Mouse (Mus musculus) forebrain, embryonic 14.5 days (tissue): ENCODE measurements around the gene Galntl5. TPM values are rescaled to one million over a fixed set of nuclear protein-coding genes. Genes with fewer than 3 reads are reported as not detected.

Source experiments
- ATAC-seq: fragments of 200-750 bp; cut with Nextera tagmentation; 2 replicates; pipeline ENCODE4 v1.8.0; 2017; ENCODE audit warnings: mild to moderate bottlenecking, moderate library complexity
- DNase-seq: peaks from one replicate; pipeline ENCODE4 v3.0.0-alpha.2; 2015; ENCODE audit warnings: low spot score
- H3K27ac ChIP-seq: fragments of 300-500 bp; sonication (generic); 2 replicates; pipeline ENCODE4 v1.5.1; 2014; ENCODE audit warnings: low read depth, mild to moderate bottlenecking, control low read depth, low read length, moderate library complexity
- H3K27me3 ChIP-seq: fragments of 300-500 bp; sonication (generic); replicated peaks from 2 replicates; pipeline ENCODE4 v1.6.1; 2014; ENCODE audit warnings: low read length, control low read depth, mixed read lengths; ENCODE audit not compliant: control insufficient read depth, insufficient read depth
- H3K36me3 ChIP-seq: fragments of 300-500 bp; sonication (generic); 2 replicates; pipeline ENCODE4 v1.6.1; 2014; ENCODE audit warnings: low read length, control low read depth; ENCODE audit not compliant: control insufficient read depth, insufficient read depth
- H3K4me1 ChIP-seq: fragments of 300-500 bp; sonication (generic); 2 replicates; pipeline ENCODE4 v1.6.1; 2014; ENCODE audit warnings: antibody characterized with exemption, low read length, control low read depth; ENCODE audit not compliant: control insufficient read depth, insufficient read depth
- H3K4me2 ChIP-seq: fragments of 300-500 bp; sonication (generic); 2 replicates; pipeline ENCODE4 v1.6.1; 2014; ENCODE audit warnings: mild to moderate bottlenecking, control low read depth, low read length
- H3K4me3 ChIP-seq: fragments of 300-500 bp; sonication (generic); 2 replicates; pipeline ENCODE4 v1.5.1; 2014; ENCODE audit warnings: low read depth, low read length, control low read depth
- H3K9ac ChIP-seq: fragments of 300-500 bp; sonication (generic); 2 replicates; pipeline ENCODE4 v1.6.1; 2014; ENCODE audit warnings: mild to moderate bottlenecking, low read length, control low read depth, moderate library complexity
- H3K9me3 ChIP-seq: fragments of 300-500 bp; sonication (generic); replicated peaks from 2 replicates; pipeline ENCODE4 v1.6.1; 2016; ENCODE audit warnings: low read length, control low read depth, mixed read lengths; ENCODE audit not compliant: control insufficient read depth
- WGBS: fragments of 180-500 bp; shearing (Covaris S2); extraction: QIAGEN DNeasy Blood & Tissue Kit; methylation state at CpG from one replicate; pipeline ENCODE4 v1.1.7; 2014; 5-methylcytosine and 5-hydroxymethylcytosine counted together
- polyA plus RNA-seq: library from polyadenylated mRNA; unstranded; fragments of >200 nt; fragmentation: Nextera tagmentation; extraction: Ambion mirVana; gene quantifications from 2 replicates; pipeline ENCODE4 v1.2.1, GENCODE M21; 2014

Gene Galntl5
- not detected in 2 replicates for polyA plus RNA-seq

- H3K9ac ChIP-seq, result no peak within 1 kb of the TSS
- no peak within 1 kb of the TSS for H3K27ac ChIP-seq
- no peaks in the 10 kb centered on the region for H3K4me1 ChIP-seq
- H3K9me3 ChIP-seq, result no peaks in the 10 kb centered on the region
- no peaks in the 10 kb centered on the region for H3K27me3 ChIP-seq
- DNase-seq (no peak), ATAC-seq (no peak)
- H3K4me3 ChIP-seq, result no peak within 1 kb of the TSS
- no peaks in the 10 kb centered on the region for H3K36me3 ChIP-seq
- H3K4me2 ChIP-seq, result no peak within 1 kb of the TSS
- WGBS, result 94% methylated on average over 1 of the region's 1 CpGs
Measured at GRCm38 (mm10) chr5:25181004-25181531, at the start of gene Galntl5. Gene Galntl5, plus strand, starts transcription at chr5:25181460.

GRCm38 (mm10) chr5:25146705-25147104 is 34.6 kb upstream of the Galntl5 start:
- Histone ChIP-seq H3K4me2 (no peak overlapping the region), H3K27ac (no peak overlapping the region), H3K27me3 (no peaks in the 10 kb centered on the region), H3K9me3 (no peaks in the 10 kb centered on the region), H3K4me1 (no peaks in the 10 kb centered on the region), H3K36me3 (no peaks in the 10 kb centered on the region), H3K9ac (no peak overlapping the region), H3K4me3 (no peak overlapping the region)
- ATAC-seq (no peak), DNase-seq (no peak)
- 80% methylated on average over 7 of the region's 7 CpGs for WGBS

- Histone ChIP-seq H3K36me3 (no peaks in the 10 kb centered on the region), H3K27ac (no peak overlapping the region), H3K4me2 (no peak overlapping the region), H3K9ac (no peak overlapping the region), H3K4me1 (peaks cover 5% of the 10 kb centered on the region; the same call in 1 of the 2 replicates), H3K27me3 (no peaks in the 10 kb centered on the region), H3K4me3 (no peak overlapping the region), H3K9me3 (no peaks in the 10 kb centered on the region)
- 88% methylated on average over 2 of the region's 2 CpGs for WGBS
- ATAC-seq (no peak), DNase-seq (no peak)
Measured at GRCm38 (mm10) chr5:25149331-25149965, 31.8 kb upstream of the Galntl5 start.

GRCm38 (mm10) chr5:25153491-25153890 is 27.8 kb upstream of the Galntl5 start:
- Histone ChIP-seq H3K9me3 (no peaks in the 10 kb centered on the region), H3K27ac (no peak overlapping the region), H3K36me3 (no peaks in the 10 kb centered on the region), H3K4me3 (no peak overlapping the region), H3K27me3 (no peaks in the 10 kb centered on the region), H3K4me2 (no peak overlapping the region), H3K9ac (no peak overlapping the region), H3K4me1 (peaks cover 8% of the 10 kb centered on the region; the same call in 1 of the 2 replicates)
- no peak for ATAC-seq
- 86% methylated on average over 2 of the region's 2 CpGs for WGBS
- no peak for DNase-seq

GRCm38 (mm10) chr5:25153996-25154395 is 27.3 kb upstream of the Galntl5 start:
- 49% methylated on average over 3 of the region's 3 CpGs for WGBS
- no peak overlapping the region for H3K9ac ChIP-seq
- DNase-seq (no peak), ATAC-seq (no peak)
- no peaks in the 10 kb centered on the region for H3K27me3 ChIP-seq
- H3K4me3 ChIP-seq, result no peak overlapping the region
- no peak overlapping the region for H3K4me2 ChIP-seq
- H3K27ac ChIP-seq, result no peak overlapping the region
- peaks cover 8% of the 10 kb centered on the region; the same call in 1 of the 2 replicates for H3K4me1 ChIP-seq
- H3K36me3 ChIP-seq, result no peaks in the 10 kb centered on the region
- no peaks in the 10 kb centered on the region for H3K9me3 ChIP-seq

- H3K4me1 ChIP-seq, result peaks cover 8% of the 10 kb centered on the region; the same call in 1 of the 2 replicates
- H3K4me3 ChIP-seq, result no peak overlapping the region
- H3K9me3 ChIP-seq, result no peaks in the 10 kb centered on the region
- DNase-seq (no peak), ATAC-seq (no peak)
- no peaks in the 10 kb centered on the region for H3K27me3 ChIP-seq
- H3K27ac ChIP-seq, result no peak overlapping the region
- H3K9ac ChIP-seq, result no peak overlapping the region
- H3K4me2 ChIP-seq, result no peak overlapping the region
- 71% methylated on average over 4 of the region's 4 CpGs for WGBS
- H3K36me3 ChIP-seq, result no peaks in the 10 kb centered on the region
Measured at GRCm38 (mm10) chr5:25154823-25155222, 26.4 kb upstream of the Galntl5 start.

GRCm38 (mm10) chr5:25155351-25155750 is 25.9 kb upstream of the Galntl5 start:
- 93% methylated on average over 3 of the region's 3 CpGs for WGBS
- Histone ChIP-seq H3K4me1 (peaks cover 8% of the 10 kb centered on the region; the same call in 1 of the 2 replicates), H3K27ac (no peak overlapping the region), H3K9ac (no peak overlapping the region), H3K4me3 (no peak overlapping the region), H3K9me3 (no peaks in the 10 kb centered on the region), H3K36me3 (no peaks in the 10 kb centered on the region), H3K27me3 (no peaks in the 10 kb centered on the region), H3K4me2 (no peak overlapping the region)
- ATAC-seq, result no peak
- no peak for DNase-seq

GRCm38 (mm10) chr5:25157136-25157535 is 24.1 kb upstream of the Galntl5 start:
- Histone ChIP-seq H3K9ac (no peak overlapping the region), H3K27ac (no peak overlapping the region), H3K4me2 (no peak overlapping the region), H3K4me1 (peaks cover 8% of the 10 kb centered on the region; the same call in 1 of the 2 replicates), H3K4me3 (no peak overlapping the region), H3K9me3 (no peaks in the 10 kb centered on the region), H3K27me3 (no peaks in the 10 kb centered on the region), H3K36me3 (no peaks in the 10 kb centered on the region)
- DNase-seq, result no peak
- 60% methylated on average over 4 of the region's 4 CpGs for WGBS
- ATAC-seq, result no peak

- Histone ChIP-seq H3K9ac (no peak overlapping the region), H3K27ac (0 out of 2 replicates have a peak overlapping the region, but pooled peaks have one; percentile 21), H3K27me3 (no peaks in the 10 kb centered on the region), H3K36me3 (no peaks in the 10 kb centered on the region), H3K9me3 (no peaks in the 10 kb centered on the region), H3K4me1 (0 out of 2 replicates have a peak, but pooled peaks cover 3% of the 10 kb centered on the region), H3K4me2 (no peak overlapping the region), H3K4me3 (no peak overlapping the region)
- ATAC-seq, result peak; percentile 89
- DNase-seq, result peak; percentile 76
- WGBS, result 39% methylated on average over 11 of the region's 11 CpGs
Measured at GRCm38 (mm10) chr5:25160515-25160914, 20.7 kb upstream of the Galntl5 start.
